Mouse (Mus musculus) spleen, adult 2 months (tissue): ENCODE measurements around the gene Lmod2.

Source experiments
- CTCF ChIP-seq: fragments of 200-500 bp; IDR thresholded peaks from 2 replicates; pipeline ENCODE4 v1.5.1; 2011; ENCODE audit warnings: mild to moderate bottlenecking, inconsistent platforms; ENCODE audit not compliant: insufficient read depth, insufficient read length, insufficient replicate concordance; ENCODE audit errors: extremely low read depth
- POLR2A ChIP-seq: fragments of 200-500 bp; IDR thresholded peaks from 2 replicates; pipeline ENCODE4 v1.6.1; 2011; ENCODE audit warnings: low read depth, low read length, inconsistent platforms

GRCm38 (mm10) chr6:24569711-24570110 lies 27.9 kb upstream of the Lmod2 start:
- no peak for TF ChIP-seq CTCF
- TF ChIP-seq POLR2A: no peak
